In genomic region chr1:62687511-62687910, GRCm38 (mm10) we compare ENCODE assay signal across 18 mouse cellular contexts. TPM values are rescaled to one million over a fixed set of nuclear protein-coding genes. Genes with fewer than 3 reads are reported as not detected.
DNase-seq lines count a peak whose midpoint lies in the region; ATAC-seq and TF ChIP-seq lines count a peak whose summit lies in the region.
"Had no signal": no experiment of that assay in that cellular context is flagged by ENCODE, and none has a peak within 500 bp of the region (broad histone marks: within the 10 kb centered on the region; RNA-seq: fewer than 3 reads in every experiment).

No protein-coding gene starts in this region.

- no peaks in the 10 kb centered on the region for H3K27me3 ChIP-seq in intestine, embryonic 16.5 days (replicated peaks; ENCODE audit: control insufficient read depth, insufficient read depth, low read length)
- no peaks in the 10 kb centered on the region for H3K27me3 ChIP-seq in intestine, postnatal 0 days (replicated peaks; ENCODE audit: control insufficient read depth, insufficient read depth, low read length)
- 0 out of 2 replicates have a peak, but pooled peaks cover 7% of the 10 kb centered on the region for H3K27me3 ChIP-seq in forebrain, embryonic 12.5 days
- H3K27me3 ChIP-seq: embryonic facial prominence, embryonic 13.5 days; hindbrain, embryonic 15.5 days; megakaryocyte, embryonic 14.5 days; neural tube, embryonic 12.5 days had no signal

- no peak overlapping the region for H3K4me2 ChIP-seq in intestine, embryonic 16.5 days (ENCODE audit: low read depth, low read length)
- H3K4me2 ChIP-seq in intestine, postnatal 0 days (replicated peaks; ENCODE audit: low read depth): no peak overlapping the region
- H3K4me2 ChIP-seq in forebrain, embryonic 12.5 days: no peak overlapping the region
- H3K4me2 ChIP-seq: embryonic facial prominence, embryonic 13.5 days; hindbrain, embryonic 15.5 days; neural tube, embryonic 12.5 days had no signal

- peak overlapping the region; percentile 8; the same call in 1 of the 2 replicates for H3K27ac ChIP-seq in intestine, embryonic 16.5 days (ENCODE audit: low read length)
- H3K27ac ChIP-seq in intestine, postnatal 0 days (ENCODE audit: low read depth, low read length): no peak overlapping the region
- H3K27ac ChIP-seq in forebrain, embryonic 12.5 days: no peak overlapping the region
- H3K27ac ChIP-seq: embryonic facial prominence, embryonic 13.5 days; forebrain, embryonic 10.5 days; hindbrain, embryonic 15.5 days; neural tube, embryonic 12.5 days had no signal

- H3K9me3 ChIP-seq in intestine, embryonic 16.5 days (ENCODE audit: control insufficient read depth, low read length): no peaks in the 10 kb centered on the region
- no peaks in the 10 kb centered on the region for H3K9me3 ChIP-seq in intestine, postnatal 0 days (ENCODE audit: control insufficient read depth)
- no peaks in the 10 kb centered on the region for H3K9me3 ChIP-seq in forebrain, embryonic 12.5 days
- H3K9me3 ChIP-seq: embryonic facial prominence, embryonic 13.5 days; forebrain, embryonic 10.5 days; hindbrain, embryonic 15.5 days; megakaryocyte, embryonic 14.5 days; neural tube, embryonic 12.5 days had no signal

- peak; percentile 84 for DNase-seq in right cerebral cortex, adult 18-20 months
- DNase-seq in right cerebral cortex, postnatal 4 days: no peak
- DNase-seq in layer of hippocampus, adult 9-11 months: peak; percentile 88
- DNase-seq in telencephalon, adult 2 months (ENCODE audit: low read depth, low spot score): peak; percentile 90
- DNase-seq in testis, postnatal 14 days (ENCODE audit: low spot score): no peak
- DNase-seq: cerebellum, adult 11-12 months; gastrocnemius, postnatal 10 days; heart, postnatal 10 days; kidney, adult 18-20 months; lung, adult 18-20 months had no signal

- H3K4me1 ChIP-seq in intestine, embryonic 16.5 days (ENCODE audit: control insufficient read depth, insufficient read depth, low read length): no peaks in the 10 kb centered on the region
- H3K4me1 ChIP-seq in intestine, postnatal 0 days (replicated peaks; ENCODE audit: control insufficient read depth, insufficient read depth, low read length): no peaks in the 10 kb centered on the region
- H3K4me1 ChIP-seq in forebrain, embryonic 12.5 days: peaks cover 13% of the 10 kb centered on the region
- H3K4me1 ChIP-seq: megakaryocyte, embryonic 14.5 days had no signal

- TF ChIP-seq CTCF in intestine, postnatal 0 days (IDR thresholded peaks at IDR 0.05; ENCODE audit: low read depth): no peak

- no peak overlapping the region for H3K4me3 ChIP-seq in intestine, embryonic 16.5 days (ENCODE audit: low read length)
- H3K4me3 ChIP-seq in intestine, postnatal 0 days (ENCODE audit: low read depth, low read length): no peak overlapping the region
- no peak overlapping the region for H3K4me3 ChIP-seq in forebrain, embryonic 12.5 days (replicated peaks)
- H3K4me3 ChIP-seq: embryonic facial prominence, embryonic 13.5 days; forebrain, embryonic 10.5 days; hindbrain, embryonic 15.5 days; megakaryocyte, embryonic 14.5 days; neural tube, embryonic 12.5 days had no signal

- no peaks in the 10 kb centered on the region for H3K36me3 ChIP-seq in intestine, embryonic 16.5 days (ENCODE audit: control insufficient read depth, insufficient read depth, low read length)
- no peaks in the 10 kb centered on the region for H3K36me3 ChIP-seq in intestine, postnatal 0 days (ENCODE audit: control insufficient read depth, insufficient read depth)
- H3K36me3 ChIP-seq in forebrain, embryonic 12.5 days (replicated peaks): no peaks in the 10 kb centered on the region
- H3K36me3 ChIP-seq: embryonic facial prominence, embryonic 13.5 days; forebrain, embryonic 10.5 days; hindbrain, embryonic 15.5 days; neural tube, embryonic 12.5 days had no signal

- H3K9ac ChIP-seq in intestine, embryonic 16.5 days (ENCODE audit: low read depth, low read length): no peak overlapping the region
- H3K9ac ChIP-seq in intestine, postnatal 0 days (ENCODE audit: low read depth, low read length): no peak overlapping the region
- no peak overlapping the region for H3K9ac ChIP-seq in forebrain, embryonic 12.5 days
- H3K9ac ChIP-seq: embryonic facial prominence, embryonic 13.5 days; hindbrain, embryonic 15.5 days; neural tube, embryonic 12.5 days had no signal

- 64% methylated on average over 8 of the region's 8 CpGs for WGBS in intestine, embryonic 16.5 days
- WGBS in intestine, postnatal 0 days: 74% methylated on average over 8 of the region's 8 CpGs
- WGBS in forebrain, embryonic 12.5 days: 92% methylated on average over 8 of the region's 8 CpGs

- ATAC-seq in intestine, embryonic 16.5 days: no peak
- ATAC-seq in intestine, postnatal 0 days: no peak
- no peak for ATAC-seq in forebrain, embryonic 12.5 days (ENCODE audit: low FRiP score)

RNA-seq across cellular contexts. Expression of gene Nrp2, which starts 15.6 kb away (rescaled TPM):
- 23.0 and 23.7 TPM in 2 replicates for polyA plus RNA-seq in intestine, embryonic 16.5 days (2015; fragmentation: Nextera tagmentation; extraction: Ambion mirVana)
- polyA plus RNA-seq in intestine, postnatal 0 days (2015; fragmentation: Nextera tagmentation; extraction: Ambion mirVana): 11.7 and 12.7 TPM in 2 replicates
- 31.1 and 33.1 TPM in 2 replicates for polyA plus RNA-seq in forebrain, embryonic 12.5 days (2016; fragmentation: Nextera tagmentation; extraction: Ambion mirVana)

Comparison
In these comparisons a context has a peak if more than half of its experiments do, and no peak if none do; other contexts are left out.
1. DNase-seq: peak in right cerebral cortex, adult 18-20 months (single experiment), layer of hippocampus, adult 9-11 months (single experiment) and telencephalon, adult 2 months (single experiment); none in right cerebral cortex, postnatal 4 days (single experiment) and testis, postnatal 14 days (single experiment).